Mouse (Mus musculus): Measurements from ENCODE around the gene Eipr1.
"Not testable (repeated sequence)": the region's sequence is repeated elsewhere in the genome, so short reads cannot be mapped to it uniquely, and the experiment has no call there.

Eipr1 gene

GRCm38 (mm10) chr12:28889068-28889674 lies 137.6 kb downstream of the Eipr1 start:
- in situ Hi-C loops (cut with MboI): no loop called here

- in situ Hi-C loops (cut with MboI): no loop called here
Observed at GRCm38 (mm10) chr12:28891523-28891922, 139.9 kb downstream of the Eipr1 start.

GRCm38 (mm10) chr12:28896577-28896976 lies 145.0 kb downstream of the Eipr1 start:
- in situ Hi-C loops (cut with MboI): no loop called here

- in situ Hi-C loops (cut with MboI): no loop called here
Observed at GRCm38 (mm10) chr12:28898307-28898706, 146.7 kb downstream of the Eipr1 start.

- in situ Hi-C loops (cut with MboI): no loop called here
Observed at GRCm38 (mm10) chr12:28899696-28900095, 148.1 kb downstream of the Eipr1 start.

- in situ Hi-C loops (cut with MboI): no loop called here
Observed at GRCm38 (mm10) chr12:28900341-28900740, 148.7 kb downstream of the Eipr1 start.

- in situ Hi-C loops (cut with MboI): no loop called here
Observed at GRCm38 (mm10) chr12:28902132-28902531, 150.5 kb downstream of the Eipr1 start.

- in situ Hi-C loops (cut with MboI): no loop called here
Observed at GRCm38 (mm10) chr12:28903082-28903481, 151.5 kb downstream of the Eipr1 start.

- in situ Hi-C loops (cut with MboI): no loop called here
Observed at GRCm38 (mm10) chr12:28905486-28905885, 153.9 kb downstream of the Eipr1 start.

GRCm38 (mm10) chr12:28906016-28906415 lies 154.4 kb downstream of the Eipr1 start:
- in situ Hi-C loops (cut with MboI): no loop called here

GRCm38 (mm10) chr12:28906809-28907297 lies 155.2 kb downstream of the Eipr1 start:
- in situ Hi-C loops (cut with MboI): no loop called here

GRCm38 (mm10) chr12:28907814-28908213 lies 156.2 kb downstream of the Eipr1 start:
- in situ Hi-C loops (cut with MboI): no loop called here

GRCm38 (mm10) chr12:28909851-28910250 lies 158.2 kb downstream of the Eipr1 start:
- in situ Hi-C loops (cut with MboI): no loop called here

- in situ Hi-C loops (cut with MboI): no loop called here
Observed at GRCm38 (mm10) chr12:28910568-28910967, 159.0 kb downstream of the Eipr1 start.

- in situ Hi-C loops (cut with MboI): no loop called here
Observed at GRCm38 (mm10) chr12:28912351-28912936, 160.8 kb downstream of the Eipr1 start.

- in situ Hi-C loops (cut with MboI): no loop called here
Observed at GRCm38 (mm10) chr12:28913099-28913498, 161.5 kb downstream of the Eipr1 start.

- in situ Hi-C loops (cut with MboI): not testable (repeated sequence)
Observed at GRCm38 (mm10) chr12:28914056-28914455, 162.5 kb downstream of the Eipr1 start.
